Mouse (Mus musculus) spleen, adult 2 months (tissue): ENCODE measurements around the gene Tom1l2. TPM values are rescaled to one million over a fixed set of nuclear protein-coding genes. Genes with fewer than 3 reads are reported as not detected.

Experiments
- DNase-seq, 2 experiments: peaks; one replicate each; pipeline versions ENCODE4 v3.0.0 to v3.0.0-alpha.2; 2012 to 2021; ENCODE audit warnings: low spot score in 2 of 2, low read depth in 1 of 2
- H3K27ac ChIP-seq: fragments of 200-500 bp; 2 replicates; pipeline ENCODE4 v1.5.1; 2012; ENCODE audit warnings: low read length, inconsistent platforms; ENCODE audit not compliant: insufficient read depth
- H3K27me3 ChIP-seq: fragments of 200-500 bp; 2 replicates; pipeline ENCODE4 v1.6.1; 2012; ENCODE audit warnings: mild to moderate bottlenecking, moderate library complexity, low read length, inconsistent platforms; ENCODE audit not compliant: control insufficient read depth, insufficient read depth
- H3K36me3 ChIP-seq: fragments of 200-500 bp; 2 replicates; pipeline ENCODE4 v1.6.1; 2012; ENCODE audit warnings: mild to moderate bottlenecking, low read length, inconsistent platforms; ENCODE audit not compliant: control insufficient read depth, insufficient read depth
- H3K4me1 ChIP-seq: fragments of 200-500 bp; 2 replicates; pipeline ENCODE4 v1.6.1; 2011; ENCODE audit warnings: inconsistent platforms; ENCODE audit not compliant: control insufficient read depth, insufficient read depth, insufficient read length
- H3K4me3 ChIP-seq: fragments of 200-500 bp; 2 replicates; pipeline ENCODE4 v1.5.1; 2011; ENCODE audit warnings: mild to moderate bottlenecking, inconsistent platforms; ENCODE audit not compliant: insufficient read depth, insufficient read length; ENCODE audit errors: extremely low read depth
- CTCF ChIP-seq: fragments of 200-500 bp; IDR thresholded peaks from 2 replicates; pipeline ENCODE4 v1.5.1; 2011; ENCODE audit warnings: mild to moderate bottlenecking, inconsistent platforms; ENCODE audit not compliant: insufficient read depth, insufficient read length, insufficient replicate concordance; ENCODE audit errors: extremely low read depth
- POLR2A ChIP-seq: fragments of 200-500 bp; IDR thresholded peaks from 2 replicates; pipeline ENCODE4 v1.6.1; 2011; ENCODE audit warnings: low read depth, low read length, inconsistent platforms
- WGBS: fragments of 180-500 bp; shearing (Covaris S2); methylation state at CpG from one replicate; pipeline ENCODE4 v1.1.7; 2018; 5-methylcytosine and 5-hydroxymethylcytosine counted together
- polyA plus RNA-seq: library from polyadenylated mRNA; depleted of rRNA; stranded (reverse); fragments of >200 nt; gene quantifications from 2 replicates; pipeline ENCODE4 v1.2.3, GENCODE M21; 2012

The Tom1l2 gene
- polyA plus RNA-seq, 1 experiment = 28.1 TPM

- Histone ChIP-seq H3K4me1 (no peaks in the 10 kb centered on the region), H3K36me3 (no peaks in the 10 kb centered on the region; the same call in none of the 2 replicates), H3K27me3 (no peaks in the 10 kb centered on the region), H3K4me3 (no peak overlapping the region), H3K27ac (no peak overlapping the region)
- TF ChIP-seq POLR2A = no peak
- no peak for TF ChIP-seq CTCF
- no peak for DNase-seq
- 89% methylated on average over 6 of the region's 6 CpGs for WGBS
Observed at GRCm38 (mm10) chr11:60276408-60277093, 76.2 kb downstream of the Tom1l2 start.

- H3K4me1 ChIP-seq = no peaks in the 10 kb centered on the region
- H3K27ac ChIP-seq = no peak overlapping the region
- no peaks in the 10 kb centered on the region for H3K27me3 ChIP-seq
- 72% methylated on average over 5 of the region's 5 CpGs for WGBS
- no peak for DNase-seq
- H3K4me3 ChIP-seq = no peak overlapping the region
- H3K36me3 ChIP-seq = no peaks in the 10 kb centered on the region; the same call in 1 of the 2 replicates
- TF ChIP-seq POLR2A (no peak), CTCF (no peak)
Observed at GRCm38 (mm10) chr11:60273273-60273805, 79.4 kb downstream of the Tom1l2 start.

GRCm38 (mm10) chr11:60268563-60268962, 84.1 kb downstream of the Tom1l2 start:
- no peak for TF ChIP-seq POLR2A
- H3K27ac ChIP-seq = no peak overlapping the region
- H3K27me3 ChIP-seq = no peaks in the 10 kb centered on the region
- no peaks in the 10 kb centered on the region for H3K4me1 ChIP-seq
- no peak for DNase-seq
- no peak overlapping the region for H3K4me3 ChIP-seq
- 22% methylated on average over 3 of the region's 3 CpGs for WGBS
- no peaks in the 10 kb centered on the region; the same call in 1 of the 2 replicates for H3K36me3 ChIP-seq

GRCm38 (mm10) chr11:60265271-60265985, 87.3 kb downstream of the Tom1l2 start:
- Histone ChIP-seq H3K27me3 (no peaks in the 10 kb centered on the region), H3K4me3 (no peak overlapping the region), H3K36me3 (peaks cover 1% of the 10 kb centered on the region; the same call in 1 of the 2 replicates), H3K4me1 (no peaks in the 10 kb centered on the region), H3K27ac (no peak overlapping the region)
- DNase-seq = no peak
- TF ChIP-seq POLR2A (no peak), CTCF (no peak)
- WGBS = 86% methylated on average over 4 of the region's 4 CpGs

GRCm38 (mm10) chr11:60264651-60265050, 88.1 kb downstream of the Tom1l2 start:
- no peak for TF ChIP-seq CTCF
- TF ChIP-seq POLR2A = no peak
- Histone ChIP-seq H3K4me3 (no peak overlapping the region), H3K27me3 (no peaks in the 10 kb centered on the region), H3K4me1 (no peaks in the 10 kb centered on the region), H3K36me3 (peaks cover 1% of the 10 kb centered on the region; the same call in 1 of the 2 replicates), H3K27ac (no peak overlapping the region)
- WGBS = 91% methylated on average over 1 of the region's 1 CpGs
- no peak for DNase-seq

- peaks cover 3% of the 10 kb centered on the region for H3K36me3 ChIP-seq
- H3K27me3 ChIP-seq = no peaks in the 10 kb centered on the region
- TF ChIP-seq POLR2A = no peak
- no peak for TF ChIP-seq CTCF
- no peak for DNase-seq
- H3K4me3 ChIP-seq = no peak overlapping the region
- no peak overlapping the region for H3K27ac ChIP-seq
- no peaks in the 10 kb centered on the region for H3K4me1 ChIP-seq
- 95% methylated on average over 4 of the region's 4 CpGs for WGBS
Observed at GRCm38 (mm10) chr11:60262396-60262795, 90.3 kb downstream of the Tom1l2 start.

GRCm38 (mm10) chr11:60260743-60261142, 92.0 kb downstream of the Tom1l2 start:
- WGBS = 97% methylated on average over 3 of the region's 3 CpGs
- TF ChIP-seq CTCF (no peak), POLR2A (no peak)
- DNase-seq = no peak

More at GRCm38 (mm10) chr11:60260743-60261142, 92.0 kb downstream of the Tom1l2 start:
- H3K4me3 ChIP-seq = no peak overlapping the region
- H3K36me3 ChIP-seq = peaks cover 3% of the 10 kb centered on the region
- H3K27me3 ChIP-seq = no peaks in the 10 kb centered on the region
- H3K4me1 ChIP-seq = no peaks in the 10 kb centered on the region
- H3K27ac ChIP-seq = no peak overlapping the region
